Comparison of ENCODE assay signal across 24 mouse cellular contexts in the genomic region with DNA sequence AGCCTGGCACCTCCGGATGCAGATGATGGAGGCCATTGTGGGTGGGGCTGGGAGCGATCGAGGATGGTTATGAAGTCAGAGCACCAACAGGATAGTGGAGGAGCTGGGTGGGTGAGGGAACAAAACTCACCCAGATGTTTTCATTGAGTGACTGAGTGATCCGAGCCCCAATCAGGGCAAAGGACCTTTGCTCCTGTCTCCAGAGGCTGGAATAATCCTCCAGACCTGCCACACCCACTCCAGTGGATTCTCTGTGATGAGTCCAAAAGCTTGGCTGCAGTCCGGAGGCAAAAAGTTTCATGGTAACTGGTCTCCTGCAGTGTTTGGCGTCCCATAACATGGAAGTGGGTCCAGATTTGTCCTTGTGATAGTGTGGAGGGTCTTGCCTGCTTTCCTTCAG. TPM values are rescaled to one million over a fixed set of nuclear protein-coding genes. Genes with fewer than 3 reads are reported as not detected.
DNase-seq lines count a peak whose midpoint lies in the region; TF ChIP-seq lines count a peak whose summit lies in the region.
"Had no signal": no experiment of that assay in that cellular context is flagged by ENCODE, and none has a peak within 500 bp of the region (broad histone marks: within the 10 kb centered on the region; RNA-seq: fewer than 3 reads in every experiment).

No protein-coding gene starts in this region.

- H3K36me3 ChIP-seq in kidney, adult 2 months (ENCODE audit: control insufficient read depth, insufficient read depth, low read length): no peaks in the 10 kb centered on the region
- H3K36me3 ChIP-seq: embryonic facial prominence, embryonic 12.5 days; embryonic facial prominence, embryonic 15.5 days; forebrain, embryonic 15.5 days; heart, embryonic 12.5 days; heart, embryonic 15.5 days; hindbrain, embryonic 10.5 days; hindbrain, embryonic 13.5 days had no signal

- H3K27ac ChIP-seq in kidney, adult 2 months (ENCODE audit: insufficient read depth, low read depth, low read length): no peak overlapping the region
- H3K27ac ChIP-seq: embryonic facial prominence, embryonic 12.5 days; embryonic facial prominence, embryonic 15.5 days; forebrain, embryonic 15.5 days; heart, embryonic 15.5 days; hindbrain, embryonic 10.5 days; hindbrain, embryonic 13.5 days had no signal

- no peaks in the 10 kb centered on the region; the same call in 1 of the 2 replicates for H3K4me1 ChIP-seq in kidney, adult 2 months (ENCODE audit: control insufficient read depth, insufficient read depth, low read length)
- H3K4me1 ChIP-seq: embryonic facial prominence, embryonic 12.5 days; embryonic facial prominence, embryonic 15.5 days; forebrain, embryonic 15.5 days; heart, embryonic 12.5 days; heart, embryonic 15.5 days; hindbrain, embryonic 10.5 days; hindbrain, embryonic 13.5 days had no signal

- TF ChIP-seq CTCF in kidney, adult 2 months (conservative IDR thresholded peaks at IDR 0.05; ENCODE audit: insufficient read depth, insufficient read length, low read depth, low read length): no peak

- H3K27me3 ChIP-seq in kidney, adult 2 months (replicated peaks; ENCODE audit: control insufficient read depth, insufficient read depth, low read length): no peaks in the 10 kb centered on the region
- H3K27me3 ChIP-seq: embryonic facial prominence, embryonic 12.5 days; embryonic facial prominence, embryonic 15.5 days; forebrain, embryonic 15.5 days; heart, embryonic 12.5 days; heart, embryonic 15.5 days; hindbrain, embryonic 13.5 days had no signal

- DNase-seq in kidney, adult 2 months: peak; percentile 83
- DNase-seq in kidney, postnatal 14 days: no peak
- peak; percentile 32 to 53 for DNase-seq in kidney, postnatal 25 days
- DNase-seq in kidney, postnatal 10 days: no peak
- peak; percentile 36 for DNase-seq in testis, postnatal 10 days (ENCODE audit: low spot score)
- DNase-seq in testis, postnatal 14 days (ENCODE audit: low spot score): no peak
- DNase-seq in yolk sac, embryonic 10.5 days (ENCODE audit: low spot score): peak; percentile 17
- DNase-seq in frontal cortex, postnatal 36 days (ENCODE audit: low spot score in 2 of 2): no peak
- DNase-seq: adrenal gland, postnatal 10 days; cerebellum, adult 11 months; cerebellum, adult 2 months; cerebellum, adult 9-11 months; cerebellum, postnatal 25 days; gastrocnemius, postnatal 10 days; gastrocnemius, postnatal 36 days; heart, postnatal 10 days; heart, postnatal 36 days had no signal

- H3K4me3 ChIP-seq in kidney, adult 2 months (ENCODE audit: insufficient read depth, low read depth, low read length): no peak overlapping the region
- H3K4me3 ChIP-seq: embryonic facial prominence, embryonic 12.5 days; embryonic facial prominence, embryonic 15.5 days; forebrain, embryonic 15.5 days; heart, embryonic 12.5 days; heart, embryonic 15.5 days; hindbrain, embryonic 10.5 days; hindbrain, embryonic 13.5 days had no signal

- 68% methylated on average over 6 of the region's 6 CpGs for WGBS in kidney, adult 2 months

- no peak for TF ChIP-seq POLR2A in kidney, adult 2 months (IDR thresholded peaks at IDR 0.05; ENCODE audit: low read depth, low read length)

RNA-seq across cellular contexts. Expression of a gene that starts 42.1 kb away (rescaled TPM):
- polyA plus RNA-seq in kidney, adult 2 months (2012; rRNA removed): 1.6 and 2.5 TPM in 2 replicates

RNA-seq across cellular contexts. Expression of a gene that starts 43.8 kb away (rescaled TPM):
- polyA plus RNA-seq in kidney, adult 2 months (2012; rRNA removed): 2.0 and 2.2 TPM in 2 replicates

Comparison
In these comparisons a context has a peak if more than half of its experiments do, and no peak if none do; other contexts are left out.
1. DNase-seq: peak in kidney, adult 2 months (single experiment), kidney, postnatal 25 days (2 of 2), testis, postnatal 10 days (single experiment) and yolk sac, embryonic 10.5 days (single experiment); none in kidney, postnatal 14 days (single experiment), kidney, postnatal 10 days (single experiment), testis, postnatal 14 days (single experiment) and frontal cortex, postnatal 36 days (0 of 2).